Mouse (Mus musculus) kidney, postnatal 10 days (tissue): ENCODE results near the gene Gstm6.
"Not testable (repeated sequence)": the region's sequence is repeated elsewhere in the genome, so short reads cannot be mapped to it uniquely, and the experiment has no call there.

Experiments used
- DNase-seq: peaks from one replicate; pipeline ENCODE4 v3.0.0; 2021; ENCODE audit warnings: mixed read lengths

Gene Gstm6

GRCm38 (mm10) chr3:107943239-107943990 lies at the start of gene Gstm6:
Gstm6 (minus strand) TSS chr3:107943749.
- DNase-seq, result peak; percentile 57

DNA sequence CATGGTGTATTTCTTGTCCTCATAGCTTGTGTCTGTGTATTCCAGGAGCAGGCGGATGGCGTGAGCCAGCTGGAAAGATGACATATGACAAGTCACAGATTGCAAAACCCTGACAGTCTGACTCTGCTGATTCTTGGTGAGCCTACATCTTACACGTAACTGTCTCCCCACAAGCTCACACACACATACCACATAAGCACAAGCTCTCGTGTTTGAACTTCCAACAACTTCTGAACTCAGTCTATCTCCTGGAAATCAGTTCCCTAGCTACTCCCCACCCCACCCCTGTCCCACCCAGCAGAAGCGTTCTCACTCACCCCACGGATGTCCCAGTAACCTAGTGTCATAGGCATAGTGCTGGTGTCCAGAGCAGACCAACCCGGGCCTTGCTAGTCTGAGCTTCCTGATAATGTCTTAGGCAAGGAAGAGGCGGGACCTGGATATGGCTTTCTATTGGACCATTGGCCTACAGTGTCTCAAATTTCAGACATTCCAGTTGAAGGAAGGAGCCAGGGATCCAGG lies 42.6 kb upstream of the Gstm6 start, which contains the start of gene Gstm2:
Gstm2 (minus strand) TSS at position 413 of the 522 bp plus-strand sequence.
- DNase-seq, result peak; percentile 75

DNA sequence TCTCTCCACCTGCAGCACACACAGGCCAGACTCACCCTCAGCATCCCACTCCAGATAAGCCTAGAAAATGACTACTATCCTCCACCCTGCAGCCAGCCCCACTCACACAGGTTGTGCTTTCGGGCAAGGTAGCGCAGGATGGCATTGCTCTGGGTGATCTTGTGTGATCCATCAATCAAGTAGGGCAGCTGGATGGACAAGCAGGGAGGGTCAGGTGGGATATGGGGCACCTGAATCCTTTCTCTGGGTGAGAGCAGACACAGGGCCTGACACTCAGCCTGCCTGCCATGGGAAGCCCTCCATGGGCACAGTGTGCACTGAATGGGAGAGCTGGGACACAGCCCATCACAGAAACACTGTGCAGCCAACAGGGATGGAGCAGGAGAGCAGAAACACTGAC lies 41.6 kb upstream of the Gstm6 start:
- DNase-seq, result not testable (repeated sequence)

GRCm38 (mm10) chr3:107984471-107984870 lies 40.9 kb upstream of the Gstm6 start:
- DNase-seq, result no peak

DNA sequence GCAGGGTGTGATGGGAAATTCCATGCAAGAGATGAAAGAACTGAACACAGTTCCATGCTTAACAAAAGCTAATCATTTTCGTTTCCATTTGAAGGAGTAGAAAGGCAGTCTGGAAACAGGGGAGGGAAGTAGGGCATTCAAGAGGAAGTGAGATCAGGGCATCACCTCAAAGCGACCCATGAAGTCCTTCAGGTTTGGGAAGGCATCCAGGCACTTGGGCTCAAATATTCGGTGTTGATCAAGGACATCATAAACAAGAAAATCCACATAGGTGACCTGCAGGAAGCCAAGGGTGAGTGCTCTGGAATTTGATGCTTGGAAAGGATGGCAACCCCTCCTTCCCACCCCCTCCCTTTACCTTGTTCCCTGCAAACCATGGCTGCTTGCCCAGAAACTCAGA lies 40.2 kb upstream of the Gstm6 start:
- DNase-seq, result no peak

DNA sequence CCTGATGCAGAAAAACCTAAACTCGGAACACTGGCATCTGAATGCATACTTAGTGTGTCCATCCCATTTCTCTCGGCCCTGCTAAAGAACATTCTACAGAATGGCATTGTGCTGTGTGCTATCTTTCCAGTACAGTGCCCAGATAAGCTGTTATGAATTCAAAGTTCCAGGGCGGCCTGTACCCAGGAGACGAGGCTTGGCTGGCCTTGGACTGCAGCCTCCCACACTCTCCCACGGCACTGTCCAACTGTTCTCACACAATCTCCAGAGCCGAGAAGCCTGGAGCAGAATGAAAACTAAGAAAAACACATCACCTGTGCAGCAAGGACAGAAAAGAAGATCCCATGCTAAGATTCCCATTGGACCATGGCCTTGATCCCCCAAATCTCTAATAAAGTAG lies 39.2 kb upstream of the Gstm6 start:
- no peak for DNase-seq

DNA sequence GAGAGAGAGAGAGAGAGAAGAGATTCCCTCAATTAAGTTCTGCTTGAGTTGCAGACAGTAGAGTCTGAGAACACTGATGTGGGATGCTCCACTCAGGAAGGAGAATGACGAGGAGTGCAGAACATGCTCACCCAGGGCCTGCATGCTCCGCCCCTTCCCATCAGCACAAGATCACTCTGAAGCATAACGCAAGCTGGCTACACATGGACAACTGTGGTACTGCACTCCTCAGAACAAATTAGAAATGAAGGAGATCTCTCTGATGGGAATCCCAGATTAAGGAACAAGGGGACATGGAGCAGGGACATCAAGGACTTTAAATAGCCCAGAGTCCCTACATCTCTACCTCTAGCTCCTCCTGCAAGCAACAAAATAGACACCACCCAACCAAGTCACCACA lies 37.7 kb upstream of the Gstm6 start:
- no peak for DNase-seq

DNA sequence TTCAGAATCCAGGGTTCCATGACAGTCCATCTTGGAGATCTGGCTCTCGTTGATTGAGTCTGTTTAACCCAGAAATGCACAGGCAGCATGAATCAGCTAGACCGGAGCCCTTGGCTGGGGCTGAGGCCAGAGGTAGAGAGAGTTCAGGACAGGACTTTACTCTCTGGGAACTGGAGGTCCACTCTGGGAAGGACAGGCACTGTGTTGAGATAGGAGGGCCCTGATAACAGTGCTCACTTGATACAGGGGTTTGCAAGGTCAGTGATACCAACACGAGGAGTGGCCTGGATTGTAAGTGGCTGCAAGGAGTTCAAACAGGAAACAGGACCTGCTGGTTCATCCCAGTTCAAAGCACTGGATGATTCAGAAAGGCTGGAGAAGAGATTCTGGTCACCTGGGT lies 34.1 kb upstream of the Gstm6 start:
- no peak for DNase-seq

- no peak for DNase-seq
Measured at GRCm38 (mm10) chr3:107974237-107974636, 30.7 kb upstream of the Gstm6 start.

DNA sequence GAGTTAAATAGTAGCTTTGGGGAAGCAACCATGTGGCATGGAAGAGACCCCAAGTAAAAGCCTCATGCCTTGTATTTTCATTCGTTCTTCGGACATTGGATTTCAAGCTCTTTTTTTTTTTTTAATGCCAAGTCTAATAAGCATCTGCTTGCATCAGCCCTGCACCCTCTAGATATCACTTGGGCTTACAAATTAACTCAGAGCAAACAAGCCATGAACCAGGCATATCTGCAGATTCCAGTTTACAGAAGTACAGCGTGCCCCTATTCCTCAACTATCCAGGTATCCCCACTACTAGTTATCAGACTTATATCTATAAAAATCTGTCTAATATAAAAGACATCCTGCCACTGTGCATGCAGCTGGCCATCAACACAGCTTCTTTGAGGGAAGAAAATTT lies 28.5 kb upstream of the Gstm6 start:
- DNase-seq, result no peak

DNA sequence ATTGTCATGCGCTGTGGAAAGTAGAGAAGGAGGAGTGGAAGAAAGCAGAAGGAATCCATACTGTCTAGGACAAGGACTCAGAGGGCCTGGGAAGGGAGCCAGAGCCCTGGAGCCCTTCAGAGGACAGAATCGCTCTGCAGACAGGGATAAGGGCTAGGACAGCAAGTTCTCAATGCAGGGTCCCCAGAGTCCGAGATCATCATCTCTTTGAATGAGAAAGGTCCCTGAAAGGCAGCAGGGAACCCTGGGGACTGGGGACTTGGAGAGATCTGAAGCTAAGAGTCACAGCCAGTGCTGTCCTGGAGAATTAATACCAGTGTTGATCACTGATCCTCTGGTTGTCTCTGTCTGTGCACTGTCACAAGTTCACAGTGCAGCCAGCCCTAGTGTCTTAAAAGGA lies 27.6 kb upstream of the Gstm6 start:
- not testable (repeated sequence) for DNase-seq

- DNase-seq, result no peak
Measured at GRCm38 (mm10) chr3:107968724-107969395, 25.3 kb upstream of the Gstm6 start, which contains the start of gene Gstm3. Gstm3 (minus strand) TSS chr3:107969283.

- DNase-seq, result no peak
Measured at GRCm38 (mm10) chr3:107966631-107967030, 23.1 kb upstream of the Gstm6 start.

DNA sequence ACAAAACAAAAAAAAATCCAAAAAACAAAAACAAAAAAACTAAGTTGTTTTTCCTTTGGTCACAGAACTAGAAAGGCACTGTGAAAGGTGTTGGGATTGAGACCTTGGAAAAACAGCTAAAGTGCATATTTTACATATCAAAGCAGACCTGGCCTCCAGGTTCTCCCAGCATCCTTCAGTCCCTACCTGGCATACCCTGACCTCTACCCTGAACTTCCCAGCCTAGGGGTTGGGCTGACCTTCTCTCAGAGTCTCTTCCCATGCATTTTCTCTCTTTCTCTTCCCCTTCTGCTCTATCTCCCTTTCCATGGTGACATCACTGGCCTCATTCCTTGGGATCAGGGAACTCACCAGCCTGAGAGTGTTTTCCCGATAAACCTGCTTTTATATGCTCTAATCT lies 22.0 kb upstream of the Gstm6 start:
- DNase-seq, result no peak

DNA sequence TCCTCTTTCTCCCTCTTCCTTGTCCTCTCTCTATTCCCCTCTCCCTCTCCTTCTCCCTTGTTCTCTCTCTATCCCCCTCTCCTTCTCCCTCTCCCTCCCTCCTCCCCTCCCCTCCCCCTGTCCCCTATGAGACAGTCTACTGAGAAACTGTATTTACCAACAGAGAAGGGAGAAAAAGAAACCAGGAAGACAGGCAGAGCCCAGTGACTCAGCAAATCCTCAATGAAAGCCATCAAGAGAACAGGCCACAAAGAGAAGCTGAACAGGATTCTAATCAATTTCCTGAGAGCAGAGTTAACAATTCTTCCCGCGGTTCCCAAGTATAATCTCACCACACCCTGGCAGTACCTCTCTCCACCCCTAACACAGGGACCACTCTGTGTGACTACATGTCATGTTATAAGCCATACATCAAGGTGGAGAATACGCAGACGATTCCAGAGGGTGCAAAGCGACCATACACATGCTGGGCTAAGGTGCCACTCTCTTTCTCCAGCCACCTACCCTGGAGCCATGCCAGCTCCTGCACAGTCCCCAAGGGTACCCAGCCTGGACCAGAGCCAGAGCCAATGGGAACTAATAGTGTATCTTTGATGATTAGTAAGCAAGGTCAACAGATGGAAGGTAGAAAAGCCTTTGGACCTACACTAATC lies 21.2 kb upstream of the Gstm6 start:
- DNase-seq, result peak; percentile 28

DNA sequence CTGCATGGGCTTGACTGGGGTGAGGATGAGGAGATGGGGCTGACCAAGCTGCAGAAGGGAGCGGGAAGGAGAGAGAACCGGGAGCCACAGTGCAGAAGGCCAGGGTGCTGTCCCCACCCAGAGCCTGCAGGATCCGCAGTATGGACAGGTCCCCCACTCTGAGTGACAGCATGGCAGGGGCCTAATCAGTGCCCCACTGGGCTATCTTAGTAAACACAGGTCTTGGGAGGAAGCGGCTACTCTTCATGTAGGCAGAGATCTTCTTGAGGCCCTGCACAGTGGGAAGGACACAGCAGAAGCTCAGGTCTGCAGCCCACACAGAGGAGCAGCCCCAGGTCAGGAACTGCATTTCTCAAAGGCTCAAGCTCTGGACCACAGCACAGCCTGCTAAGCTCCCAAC lies 20.5 kb upstream of the Gstm6 start:
- no peak for DNase-seq

- DNase-seq, result not testable (repeated sequence)
Measured at GRCm38 (mm10) chr3:107955260-107955659, 11.7 kb upstream of the Gstm6 start.

GRCm38 (mm10) chr3:107953906-107954305 lies 10.4 kb upstream of the Gstm6 start:
- DNase-seq, result no peak

- DNase-seq, result peak; percentile 82
Measured at GRCm38 (mm10) chr3:107953328-107953755, 9.8 kb upstream of the Gstm6 start.

DNA sequence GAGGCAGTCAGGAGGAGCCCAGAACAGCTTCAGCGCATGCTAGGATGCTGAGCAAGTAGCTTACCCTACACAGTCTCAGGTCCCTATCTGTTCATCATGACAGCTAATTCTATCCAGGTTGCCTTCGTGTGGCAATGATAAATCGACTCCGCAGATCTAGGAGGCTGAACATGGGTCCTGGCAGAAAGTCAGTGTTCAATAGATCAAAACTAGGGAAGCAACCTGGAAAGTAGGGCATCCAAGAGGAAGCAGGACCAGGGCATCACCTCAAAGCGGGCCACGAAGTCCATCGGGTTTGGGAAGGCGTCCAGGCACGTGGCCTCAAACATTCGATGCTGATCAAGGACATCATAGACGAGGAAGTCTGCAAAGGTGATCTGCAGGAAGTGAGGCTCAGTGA lies 7.0 kb upstream of the Gstm6 start:
- DNase-seq, result no peak

DNA sequence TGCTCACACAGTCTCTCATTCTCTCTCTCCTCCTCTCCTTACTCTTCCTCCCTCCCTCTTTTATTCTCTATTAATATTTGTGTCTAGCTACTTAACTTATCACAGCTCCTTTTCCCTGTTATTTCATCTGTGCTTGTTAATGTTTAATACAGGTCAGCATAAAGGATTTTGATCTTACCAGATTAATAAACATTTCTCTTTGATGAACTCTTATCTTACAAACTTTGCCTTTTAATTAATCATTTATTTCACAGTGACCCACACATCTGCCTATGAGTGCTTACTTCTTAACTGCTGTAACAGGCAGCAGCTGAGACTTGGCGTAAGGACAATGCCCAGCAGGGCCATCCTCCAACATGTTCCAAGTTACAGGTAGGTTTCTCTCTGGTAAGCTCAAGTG lies 5.9 kb upstream of the Gstm6 start:
- DNase-seq, result not testable (repeated sequence)

DNA sequence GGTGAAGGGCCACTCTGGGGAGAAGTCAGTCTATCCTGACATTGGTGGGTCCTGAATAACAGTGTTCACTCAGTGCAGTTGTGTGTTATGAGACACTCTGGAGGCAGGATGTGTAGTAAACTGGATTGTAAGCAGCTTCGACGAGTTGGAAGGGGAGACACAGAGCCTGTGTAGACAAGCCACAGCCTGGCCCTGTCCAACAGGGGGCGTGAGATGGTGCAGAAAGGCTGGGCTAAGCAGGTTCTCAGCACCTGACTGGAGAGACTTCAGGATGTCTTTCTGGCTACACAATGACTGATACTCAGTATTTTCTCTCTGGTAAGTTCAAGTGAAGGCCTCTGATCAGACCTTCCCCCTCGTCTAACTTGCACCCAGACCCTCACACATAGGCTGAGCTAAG lies 2.2 kb upstream of the Gstm6 start:
- peak; percentile 25 for DNase-seq

GRCm38 (mm10) chr3:107941261-107941660 lies 2.3 kb downstream of the Gstm6 start:
- no peak for DNase-seq

GRCm38 (mm10) chr3:107940524-107940923 lies 3.0 kb downstream of the Gstm6 start:
- DNase-seq, result no peak
